Mouse (Mus musculus) small intestine, adult 2 months (tissue): ENCODE measurements around the gene Mybph. TPM values are rescaled to one million over a fixed set of nuclear protein-coding genes. Genes with fewer than 3 reads are reported as not detected.

Source experiments
- H3K27ac ChIP-seq: fragments of 200-500 bp; 2 replicates; pipeline ENCODE4 v1.5.1; 2012; ENCODE audit warnings: low read depth, low read length, control low read depth, inconsistent platforms; ENCODE audit not compliant: insufficient read depth
- H3K27me3 ChIP-seq: fragments of 200-500 bp; 2 replicates; pipeline ENCODE4 v1.6.1; 2012; ENCODE audit warnings: mild to moderate bottlenecking, moderate library complexity, low read length, inconsistent platforms; ENCODE audit not compliant: control insufficient read depth, insufficient read depth
- H3K36me3 ChIP-seq: fragments of 200-500 bp; 2 replicates; pipeline ENCODE4 v1.6.1; 2012; ENCODE audit warnings: mild to moderate bottlenecking, low read length, control low read depth, inconsistent platforms; ENCODE audit not compliant: control insufficient read depth, insufficient read depth
- H3K4me1 ChIP-seq: fragments of 200-500 bp; 2 replicates; pipeline ENCODE4 v1.6.1; 2012; ENCODE audit warnings: low read length, inconsistent platforms, mixed read lengths; ENCODE audit not compliant: control insufficient read depth, insufficient read depth, insufficient read length
- H3K4me3 ChIP-seq: fragments of 200-500 bp; 2 replicates; pipeline ENCODE4 v1.5.1; 2012; ENCODE audit warnings: low read depth, mild to moderate bottlenecking, control low read depth, inconsistent platforms, low read length, moderate library complexity
- CTCF ChIP-seq: fragments of 200-500 bp; IDR thresholded peaks from 2 replicates; pipeline ENCODE4 v1.5.1; 2012; ENCODE audit warnings: low read depth, mild to moderate bottlenecking, control low read depth, inconsistent platforms, low read length, moderate library complexity, mixed read lengths; ENCODE audit not compliant: insufficient replicate concordance, insufficient read length; ENCODE audit errors: extremely low read depth
- POLR2A ChIP-seq: fragments of 200-500 bp; IDR thresholded peaks from 2 replicates; pipeline ENCODE4 v1.6.1; 2012; ENCODE audit warnings: low read depth, mild to moderate bottlenecking, control low read depth, inconsistent platforms, low read length, moderate library complexity
- WGBS: fragments of 180-500 bp; shearing (Covaris S2); methylation state at CpG from one replicate; pipeline ENCODE4 v1.1.7; 2018; 5-methylcytosine and 5-hydroxymethylcytosine counted together
- polyA plus RNA-seq: library from polyadenylated mRNA; depleted of rRNA; stranded (reverse); fragments of >200 nt; gene quantifications from 2 replicates; pipeline ENCODE4 v1.2.3, GENCODE M21; 2012

Gene Mybph
- polyA plus RNA-seq, 1 experiment = 0.08 TPM

- 44% methylated on average over 3 of the region's 3 CpGs for WGBS
These were observed 38.6 kb upstream of the Mybph start for GRCm38 (mm10) chr1:134154655-134155054.

GRCm38 (mm10) chr1:134160404-134160803 is 32.8 kb upstream of the Mybph start:
- no peaks in the 10 kb centered on the region for H3K27me3 ChIP-seq
- H3K27ac ChIP-seq = no peak overlapping the region
- no peak overlapping the region for H3K4me3 ChIP-seq
- WGBS = 81% methylated on average over 3 of the region's 3 CpGs
- TF ChIP-seq CTCF (no peak), POLR2A (no peak)
- no peaks in the 10 kb centered on the region for H3K4me1 ChIP-seq
- no peaks in the 10 kb centered on the region for H3K36me3 ChIP-seq

More at GRCm38 (mm10) chr1:134154655-134155054, 38.6 kb upstream of the Mybph start:
- Histone ChIP-seq H3K36me3 (no peaks in the 10 kb centered on the region), H3K27me3 (no peaks in the 10 kb centered on the region), H3K4me3 (no peak overlapping the region), H3K27ac (no peak overlapping the region), H3K4me1 (no peaks in the 10 kb centered on the region)
- TF ChIP-seq CTCF = peak; percentile 33; the same call in 1 of the 2 replicates
- no peak for TF ChIP-seq POLR2A

- TF ChIP-seq CTCF = no peak
- no peak for TF ChIP-seq POLR2A
- H3K36me3 ChIP-seq = no peaks in the 10 kb centered on the region
- no peak overlapping the region for H3K27ac ChIP-seq
- H3K4me3 ChIP-seq = no peak overlapping the region
- WGBS = 88% methylated on average over 6 of the region's 6 CpGs
- H3K4me1 ChIP-seq = no peaks in the 10 kb centered on the region
- no peaks in the 10 kb centered on the region for H3K27me3 ChIP-seq
These were observed 31.8 kb upstream of the Mybph start for GRCm38 (mm10) chr1:134161399-134161798.

GRCm38 (mm10) chr1:134162510-134163225 is 30.6 kb upstream of the Mybph start:
- H3K27ac ChIP-seq = no peak overlapping the region
- H3K27me3 ChIP-seq = no peaks in the 10 kb centered on the region
- TF ChIP-seq POLR2A (no peak), CTCF (no peak)
- no peaks in the 10 kb centered on the region for H3K4me1 ChIP-seq
- no peaks in the 10 kb centered on the region for H3K36me3 ChIP-seq
- WGBS = 64% methylated on average over 6 of the region's 6 CpGs
- H3K4me3 ChIP-seq = no peak overlapping the region

- Histone ChIP-seq H3K27ac (no peak overlapping the region), H3K27me3 (no peaks in the 10 kb centered on the region), H3K4me3 (no peak overlapping the region), H3K4me1 (peaks cover 5% of the 10 kb centered on the region; the same call in 1 of the 2 replicates), H3K36me3 (no peaks in the 10 kb centered on the region)
- TF ChIP-seq POLR2A (no peak), CTCF (no peak)
- 43% methylated on average over 7 of the region's 7 CpGs for WGBS
These were observed 29.8 kb upstream of the Mybph start for GRCm38 (mm10) chr1:134163476-134163875.

GRCm38 (mm10) chr1:134164454-134164853 is 28.8 kb upstream of the Mybph start:
- no peaks in the 10 kb centered on the region for H3K36me3 ChIP-seq
- no peaks in the 10 kb centered on the region for H3K27me3 ChIP-seq
- H3K27ac ChIP-seq = no peak overlapping the region
- peaks cover 10% of the 10 kb centered on the region; the same call in 1 of the 2 replicates for H3K4me1 ChIP-seq
- no peak overlapping the region for H3K4me3 ChIP-seq
- WGBS = 78% methylated on average over 4 of the region's 4 CpGs
- TF ChIP-seq POLR2A (no peak), CTCF (no peak)

- WGBS = 92% methylated on average over 3 of the region's 3 CpGs
- no peak overlapping the region for H3K27ac ChIP-seq
- H3K27me3 ChIP-seq = no peaks in the 10 kb centered on the region
- H3K4me3 ChIP-seq = no peak overlapping the region
- peaks cover 10% of the 10 kb centered on the region; the same call in 1 of the 2 replicates for H3K4me1 ChIP-seq
- no peak for TF ChIP-seq CTCF
- no peak for TF ChIP-seq POLR2A
- no peaks in the 10 kb centered on the region for H3K36me3 ChIP-seq
These were observed 26.7 kb upstream of the Mybph start for GRCm38 (mm10) chr1:134166547-134166946.
